Mouse (Mus musculus): Measurements from ENCODE around the gene Stag3.

- TF ChIP-seq CTCF (IDR thresholded peaks at IDR 0.05; ENCODE audit: borderline replicate concordance, insufficient read depth, low read length) (no peak), POLR2A (IDR thresholded peaks at IDR 0.05; ENCODE audit: low read depth, low read length) (no peak)
These were observed 19.2 kb upstream of the Stag3 start for GRCm38 (mm10) chr5:138260834-138261233.
